Mouse (Mus musculus) adrenal gland, postnatal 36 days (tissue): ENCODE measurements around the gene Il16. TPM values are rescaled to one million over a fixed set of nuclear protein-coding genes. Genes with fewer than 3 reads are reported as not detected.

Source experiments
- DNase-seq, 2 experiments: peaks; one replicate each; pipeline ENCODE4 v3.0.0; 2021; ENCODE audit warnings: mixed read lengths in 1 of 2
- long read RNA-seq, 2 experiments: library from polyadenylated mRNA; stranded (forward); transcript quantifications; one replicate each; pipeline ENCODE4 v2.0.0; 2021; ENCODE audit warnings: borderline sequencing depth in 2 of 2
- total RNA-seq, 2 experiments: library from RNA; stranded (reverse); gene quantifications; 2 replicates each; pipeline ENCODE4 v1.2.3; 2021

Il16 gene
- 1 to 10 TPM; 3.5 to 4.7 TPM for total RNA-seq
- long read RNA-seq, experiment 1, transcript Il16-203 (7 exons, 3,183 nt): major isoform, 5 of 8 reads
- long read RNA-seq, experiment 1, partial matches to known transcripts: 2 of 8 reads
- long read RNA-seq, experiment 1, other reads (novel, unspliced or antisense): 1 of 8 reads
- long read RNA-seq, experiment 2, partial matches to known transcripts: 1 of 2 reads
- long read RNA-seq, experiment 2, other reads (novel, unspliced or antisense): 0 of 2 reads

- no peak for DNase-seq
Observed at GRCm38 (mm10) chr7:83745413-83746106, at the start of gene Il16. TSS of gene Il16 (minus strand) at chr7:83745726.

DNA sequence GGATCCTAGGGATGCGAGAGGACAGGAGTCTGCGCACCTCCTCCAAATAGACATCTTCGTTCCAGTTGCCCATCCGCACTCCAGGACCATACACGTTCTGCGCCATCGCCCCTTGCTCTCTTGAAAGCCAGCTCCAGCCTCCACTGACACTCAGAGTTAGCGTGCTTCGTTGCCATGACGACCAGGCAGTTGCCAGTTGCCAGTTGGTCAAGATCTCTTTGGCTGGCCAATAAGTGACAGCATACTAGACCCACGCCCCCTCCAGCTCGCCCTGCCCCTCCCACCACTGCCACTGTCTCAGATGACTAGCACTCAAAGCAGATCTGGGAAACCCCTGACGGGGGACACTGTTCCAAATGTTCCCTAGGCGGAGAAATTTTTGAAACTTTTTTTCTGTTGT lies 49.2 kb upstream of the Il16 start, which contains the start of gene Cfap161:
Gene Cfap161, minus strand, starts transcription at position 176 of the 400 bp plus-strand sequence.
- DNase-seq: peak; percentile 68 to 69

GRCm38 (mm10) chr7:83794006-83794683 lies 48.6 kb upstream of the Il16 start:
- DNase-seq: no peak

GRCm38 (mm10) chr7:83780881-83781280 lies 35.4 kb upstream of the Il16 start:
- no peak for DNase-seq

DNA sequence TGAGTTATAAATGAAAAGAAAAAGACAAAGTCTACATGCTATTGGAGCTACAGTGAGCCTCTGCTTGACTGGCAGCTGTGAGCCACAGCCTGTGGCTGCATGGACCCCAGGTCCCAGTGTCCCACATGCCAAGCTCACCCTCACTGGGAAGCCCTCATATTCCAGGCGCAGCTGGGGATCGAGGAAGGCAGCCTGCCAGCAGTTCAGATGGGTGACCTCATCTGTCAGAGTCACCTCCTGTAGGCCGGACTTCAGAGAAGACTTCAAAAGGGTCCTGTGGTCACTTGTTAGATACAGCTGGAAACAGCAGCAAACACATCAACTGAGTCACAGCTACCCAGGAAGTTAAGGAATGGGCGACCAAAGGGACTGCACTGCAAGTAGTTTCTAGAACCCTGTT lies 34.5 kb upstream of the Il16 start:
- DNase-seq: peak; percentile 21 to 50

- DNase-seq: no peak
Observed at GRCm38 (mm10) chr7:83779028-83779427, 33.5 kb upstream of the Il16 start.

- DNase-seq: no peak
Observed at GRCm38 (mm10) chr7:83778516-83778915, 33.0 kb upstream of the Il16 start.

DNA sequence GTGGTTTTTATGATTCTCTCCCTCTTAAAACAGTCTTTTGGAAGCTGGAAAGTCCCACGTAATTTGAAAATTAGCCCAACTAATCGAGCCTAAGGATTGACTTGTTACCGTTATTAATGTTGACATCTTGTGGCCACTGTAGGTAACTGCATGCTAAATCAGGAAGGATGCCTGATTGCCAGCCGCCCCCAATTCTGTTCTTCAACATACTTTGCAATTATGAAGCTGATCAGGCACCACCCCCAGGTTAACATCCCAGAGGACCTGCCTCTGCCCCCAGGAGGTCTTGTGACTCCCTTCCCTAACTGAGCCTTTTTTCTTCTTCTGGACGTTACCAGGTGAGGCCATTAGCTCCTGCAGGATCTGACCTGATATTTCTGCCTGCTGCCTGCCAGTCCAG lies 29.2 kb upstream of the Il16 start:
- DNase-seq: peak in 1 of 2 experiments; percentile 17

DNA sequence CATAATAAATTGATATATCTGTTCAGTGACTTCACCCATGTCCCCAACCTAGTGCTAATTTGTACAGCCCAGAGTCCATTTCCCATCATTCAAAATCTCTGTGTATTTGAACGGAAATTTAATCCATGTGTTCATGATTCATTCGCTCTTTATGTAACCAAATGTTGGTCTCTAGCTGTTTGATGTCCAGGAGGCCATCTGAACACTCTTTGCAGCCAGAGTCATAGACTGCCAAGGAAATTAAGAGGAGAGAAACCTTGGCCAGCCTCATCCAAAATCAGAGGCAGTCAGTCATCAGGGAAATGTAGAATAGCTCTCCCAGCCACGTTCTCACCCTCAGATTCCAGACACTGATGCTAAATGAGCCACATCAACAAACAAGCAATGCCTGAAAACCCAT lies 18.1 kb upstream of the Il16 start:
- DNase-seq: no peak

GRCm38 (mm10) chr7:83762336-83762735 lies 16.8 kb upstream of the Il16 start:
- no peak for DNase-seq

- no peak for DNase-seq
Observed at GRCm38 (mm10) chr7:83751055-83751454, 5.5 kb upstream of the Il16 start.

- no peak for DNase-seq
Observed at GRCm38 (mm10) chr7:83748405-83748804, 2.9 kb upstream of the Il16 start.

- no peak for DNase-seq
Observed at GRCm38 (mm10) chr7:83746107-83746687, 671 bp upstream of the Il16 start.

GRCm38 (mm10) chr7:83745065-83745412 lies 487 bp downstream of the Il16 start:
- no peak for DNase-seq

DNA sequence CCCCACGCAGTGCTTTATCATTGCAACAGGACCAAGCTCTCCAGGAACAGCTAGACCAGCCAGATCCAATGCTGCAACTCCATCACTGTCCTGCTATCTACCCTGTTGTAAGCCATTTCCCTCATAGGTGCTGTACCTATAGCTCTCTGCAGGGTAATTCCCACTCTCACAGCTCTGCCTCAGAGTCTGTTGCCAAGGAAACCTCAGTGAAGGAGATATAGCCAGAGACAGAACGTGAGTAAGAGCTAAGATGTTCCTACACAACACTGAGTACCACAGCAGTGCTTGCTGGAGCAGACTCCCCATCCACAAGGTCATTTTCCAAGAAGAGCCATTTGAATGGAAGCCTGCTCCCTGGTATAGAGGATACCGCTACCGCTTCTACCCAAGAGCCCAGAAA lies 1.3 kb downstream of the Il16 start:
- DNase-seq: no peak

- no peak for DNase-seq
Observed at GRCm38 (mm10) chr7:83742690-83743089, 2.8 kb downstream of the Il16 start.

GRCm38 (mm10) chr7:83742026-83742425 lies 3.5 kb downstream of the Il16 start:
- DNase-seq: no peak

DNA sequence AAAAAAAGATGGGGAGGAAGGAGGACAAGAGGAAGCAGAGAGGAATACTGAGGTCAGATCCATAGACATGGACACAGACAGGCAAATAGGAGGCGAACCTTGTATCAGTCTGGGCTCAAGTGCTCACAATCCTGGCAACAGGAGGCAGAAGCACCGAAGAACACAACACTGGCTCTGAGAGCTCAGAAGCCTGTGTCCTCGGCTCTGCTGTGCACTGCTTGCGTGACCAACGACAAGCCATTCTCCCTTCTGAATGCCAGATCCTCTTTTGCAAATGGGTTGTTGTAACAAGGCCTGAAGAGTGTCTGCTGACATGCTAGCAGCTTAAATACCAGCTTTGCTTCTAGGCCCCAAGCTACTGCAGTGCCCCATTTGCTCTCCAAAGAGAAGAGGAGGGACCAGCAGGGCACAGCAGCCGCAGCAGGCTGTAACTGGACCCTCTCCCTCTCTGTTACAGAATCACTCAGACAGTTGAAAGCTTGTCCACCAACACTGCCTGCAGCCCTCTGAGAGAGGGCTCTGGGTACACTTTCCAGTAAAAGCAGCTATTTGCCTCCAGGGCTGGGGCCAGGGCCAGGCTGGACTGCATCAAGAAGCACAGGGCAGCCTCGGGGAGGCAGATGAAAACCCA lies 5.7 kb downstream of the Il16 start:
- DNase-seq: no peak

GRCm38 (mm10) chr7:83738623-83739462 lies 6.7 kb downstream of the Il16 start:
- DNase-seq: no peak

DNA sequence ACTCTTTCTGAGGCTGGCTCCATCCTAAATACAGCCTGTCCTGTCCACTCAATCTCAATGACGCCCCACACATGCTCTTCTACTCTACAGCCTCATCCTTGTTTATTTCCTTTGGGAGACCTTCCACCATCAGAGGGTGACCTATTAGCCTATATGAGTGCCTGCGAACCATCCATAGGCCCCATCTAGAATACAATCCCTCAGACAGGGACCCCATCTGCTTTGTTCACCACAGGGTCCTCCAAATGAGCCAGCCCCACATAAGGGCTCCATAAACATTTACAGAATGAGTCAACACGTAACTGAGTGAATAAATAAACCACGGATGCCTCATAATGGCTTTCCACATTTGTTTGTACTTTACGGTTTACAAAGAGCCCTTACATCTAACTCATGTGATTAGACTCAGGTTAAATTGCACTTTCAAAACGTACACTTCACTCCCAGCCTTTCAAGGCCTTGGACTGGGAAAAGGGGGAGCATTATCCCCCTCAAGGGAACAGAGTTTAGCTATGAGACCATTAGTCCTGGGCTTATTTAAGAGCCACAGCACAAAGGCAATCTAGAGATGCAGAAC lies 7.5 kb downstream of the Il16 start:
- DNase-seq: no peak
